Mouse (Mus musculus) forebrain, embryonic 12.5 days (tissue): Measurements from ENCODE around the gene Rsph1. TPM values are rescaled to one million over a fixed set of nuclear protein-coding genes. Genes with fewer than 3 reads are reported as not detected.
"Not testable (repeated sequence)": the region's sequence is repeated elsewhere in the genome, so short reads cannot be mapped to it uniquely, and the experiment has no call there.

Experiments
- ATAC-seq: fragments of 200-750 bp; cut with Nextera tagmentation; 2 replicates; pipeline ENCODE4 v1.8.0; 2017; ENCODE audit warnings: moderate TSS enrichment; ENCODE audit not compliant: low FRiP score
- H3K27ac ChIP-seq: fragments of 300-500 bp; sonication (generic); 2 replicates; pipeline ENCODE4 v1.5.1; 2016; ENCODE audit warnings: mild to moderate bottlenecking
- H3K27me3 ChIP-seq: fragments of 300-500 bp; sonication (generic); 2 replicates; pipeline ENCODE4 v1.6.1; 2016; ENCODE audit warnings: mild to moderate bottlenecking
- H3K36me3 ChIP-seq: fragments of 300-500 bp; sonication (generic); replicated peaks from 2 replicates; pipeline ENCODE4 v1.6.1; 2016; ENCODE audit warnings: mild to moderate bottlenecking
- H3K4me1 ChIP-seq: fragments of 300-500 bp; sonication (generic); 2 replicates; pipeline ENCODE4 v1.6.1; 2016
- H3K4me2 ChIP-seq: fragments of 300-500 bp; sonication (generic); 2 replicates; pipeline ENCODE4 v1.6.1; 2016; ENCODE audit warnings: mild to moderate bottlenecking, moderate library complexity
- H3K4me3 ChIP-seq: fragments of 300-500 bp; sonication (generic); replicated peaks from 2 replicates; pipeline ENCODE4 v1.5.1; 2016; ENCODE audit warnings: mild to moderate bottlenecking
- H3K9ac ChIP-seq: fragments of 300-500 bp; sonication (generic); 2 replicates; pipeline ENCODE4 v1.6.1; 2016; ENCODE audit warnings: mild to moderate bottlenecking
- H3K9me3 ChIP-seq: fragments of 300-500 bp; sonication (generic); 2 replicates; pipeline ENCODE4 v1.6.1; 2016
- WGBS: fragments of 180-500 bp; shearing (Covaris S2); methylation state at CpG from one replicate; pipeline ENCODE4 v1.1.7; 2016; 5-methylcytosine and 5-hydroxymethylcytosine counted together
- polyA plus RNA-seq: library from polyadenylated mRNA; unstranded; fragments of >200 nt; fragmentation: Nextera tagmentation; extraction: Ambion mirVana; gene quantifications from 2 replicates; pipeline ENCODE4 v1.2.1, GENCODE M21; 2016

Rsph1 gene
- polyA plus RNA-seq, 1 experiment from 2014 or later, result 3.8 TPM

- not testable (repeated sequence) for H3K27ac ChIP-seq, H3K4me2 ChIP-seq, H3K4me1 ChIP-seq, ATAC-seq, H3K9me3 ChIP-seq, H3K4me3 ChIP-seq, H3K36me3 ChIP-seq, H3K9ac ChIP-seq, H3K27me3 ChIP-seq
- 82% methylated on average over 8 of the region's 8 CpGs for WGBS
Measured at GRCm38 (mm10) chr17:31270736-31271135, 6.4 kb downstream of the Rsph1 start.

GRCm38 (mm10) chr17:31270246-31270645 lies 6.9 kb downstream of the Rsph1 start:
- Histone ChIP-seq H3K36me3 (no peaks in the 10 kb centered on the region), H3K9me3 (no peaks in the 10 kb centered on the region), H3K27me3 (no peaks in the 10 kb centered on the region), H3K4me1 (0 out of 2 replicates have a peak, but pooled peaks cover under 1% of the 10 kb centered on the region), H3K4me2 (no peak overlapping the region), H3K27ac (no peak overlapping the region), H3K4me3 (no peak overlapping the region), H3K9ac (no peak overlapping the region)
- no peak for ATAC-seq
- 99% methylated on average over 4 of the region's 4 CpGs for WGBS

- Histone ChIP-seq H3K4me2 (no peak overlapping the region), H3K9me3 (no peaks in the 10 kb centered on the region), H3K27ac (no peak overlapping the region), H3K4me3 (no peak overlapping the region), H3K9ac (no peak overlapping the region), H3K36me3 (no peaks in the 10 kb centered on the region), H3K27me3 (no peaks in the 10 kb centered on the region), H3K4me1 (0 out of 2 replicates have a peak, but pooled peaks cover 5% of the 10 kb centered on the region)
- no peak for ATAC-seq
- WGBS, result 88% methylated on average over 2 of the region's 2 CpGs
Measured at GRCm38 (mm10) chr17:31269761-31270160, 7.4 kb downstream of the Rsph1 start.

- Histone ChIP-seq H3K4me1 (0 out of 2 replicates have a peak, but pooled peaks cover 7% of the 10 kb centered on the region), H3K4me2 (no peak overlapping the region), H3K36me3 (no peaks in the 10 kb centered on the region), H3K9ac (no peak overlapping the region), H3K27ac (no peak overlapping the region), H3K4me3 (no peak overlapping the region), H3K9me3 (no peaks in the 10 kb centered on the region), H3K27me3 (no peaks in the 10 kb centered on the region)
- no peak for ATAC-seq
- WGBS, result 88% methylated on average over 1 of the region's 1 CpGs
Measured at GRCm38 (mm10) chr17:31268016-31268415, 9.2 kb downstream of the Rsph1 start.

- Histone ChIP-seq H3K27me3 (no peaks in the 10 kb centered on the region), H3K4me2 (no peak overlapping the region), H3K27ac (no peak overlapping the region), H3K9ac (no peak overlapping the region), H3K4me3 (no peak overlapping the region), H3K4me1 (0 out of 2 replicates have a peak, but pooled peaks cover 7% of the 10 kb centered on the region), H3K36me3 (no peaks in the 10 kb centered on the region), H3K9me3 (no peaks in the 10 kb centered on the region)
- WGBS, result 89% methylated on average over 6 of the region's 6 CpGs
- no peak for ATAC-seq
Measured at GRCm38 (mm10) chr17:31267603-31268002, 9.6 kb downstream of the Rsph1 start.

- no peak overlapping the region for H3K4me2 ChIP-seq
Measured at GRCm38 (mm10) chr17:31267138-31267537, 10.0 kb downstream of the Rsph1 start.

GRCm38 (mm10) chr17:31266321-31266950 lies 10.7 kb downstream of the Rsph1 start:
- H3K27ac ChIP-seq, result no peak overlapping the region
- no peak for ATAC-seq
- H3K4me2 ChIP-seq, result no peak overlapping the region
- 0 out of 2 replicates have a peak, but pooled peaks cover 7% of the 10 kb centered on the region for H3K4me1 ChIP-seq
- no peak overlapping the region for H3K4me3 ChIP-seq
- H3K9ac ChIP-seq, result no peak overlapping the region
- no peaks in the 10 kb centered on the region for H3K36me3 ChIP-seq
- WGBS, result 83% methylated on average over 7 of the region's 7 CpGs
- no peaks in the 10 kb centered on the region for H3K9me3 ChIP-seq
- no peaks in the 10 kb centered on the region for H3K27me3 ChIP-seq

More at GRCm38 (mm10) chr17:31267138-31267537, 10.0 kb downstream of the Rsph1 start:
- Histone ChIP-seq H3K9me3 (no peaks in the 10 kb centered on the region), H3K4me3 (no peak overlapping the region), H3K27me3 (no peaks in the 10 kb centered on the region), H3K9ac (no peak overlapping the region), H3K27ac (no peak overlapping the region), H3K36me3 (no peaks in the 10 kb centered on the region), H3K4me1 (0 out of 2 replicates have a peak, but pooled peaks cover 7% of the 10 kb centered on the region)
- ATAC-seq, result no peak
- WGBS, result 79% methylated on average over 4 of the region's 4 CpGs

GRCm38 (mm10) chr17:31265831-31266230 lies 11.4 kb downstream of the Rsph1 start:
- Histone ChIP-seq H3K9me3 (no peaks in the 10 kb centered on the region), H3K9ac (no peak overlapping the region), H3K27me3 (no peaks in the 10 kb centered on the region), H3K27ac (no peak overlapping the region), H3K4me1 (0 out of 2 replicates have a peak, but pooled peaks cover 7% of the 10 kb centered on the region), H3K36me3 (no peaks in the 10 kb centered on the region), H3K4me2 (no peak overlapping the region), H3K4me3 (no peak overlapping the region)
- 89% methylated on average over 9 of the region's 9 CpGs for WGBS
- ATAC-seq, result no peak

GRCm38 (mm10) chr17:31265171-31265572 lies 12.0 kb downstream of the Rsph1 start:
- H3K4me1 ChIP-seq, result 0 out of 2 replicates have a peak, but pooled peaks cover 7% of the 10 kb centered on the region
- WGBS, result 15% methylated on average over 3 of the region's 3 CpGs
- H3K4me2 ChIP-seq, result no peak overlapping the region
- no peaks in the 10 kb centered on the region for H3K9me3 ChIP-seq
- no peaks in the 10 kb centered on the region for H3K27me3 ChIP-seq
- no peak overlapping the region for H3K27ac ChIP-seq
- no peaks in the 10 kb centered on the region for H3K36me3 ChIP-seq
- H3K4me3 ChIP-seq, result no peak overlapping the region
- no peak overlapping the region for H3K9ac ChIP-seq
- no peak for ATAC-seq

GRCm38 (mm10) chr17:31264372-31264771 lies 12.8 kb downstream of the Rsph1 start:
- 43% methylated on average over 6 of the region's 6 CpGs for WGBS

GRCm38 (mm10) chr17:31263770-31264169 lies 13.4 kb downstream of the Rsph1 start:
- H3K27ac ChIP-seq, result no peak overlapping the region
- no peak for ATAC-seq
- no peak overlapping the region for H3K4me3 ChIP-seq
- 0 out of 2 replicates have a peak, but pooled peaks cover 7% of the 10 kb centered on the region for H3K4me1 ChIP-seq
- no peaks in the 10 kb centered on the region for H3K27me3 ChIP-seq
- 93% methylated on average over 5 of the region's 5 CpGs for WGBS
- no peak overlapping the region for H3K9ac ChIP-seq
- no peaks in the 10 kb centered on the region for H3K36me3 ChIP-seq
- H3K4me2 ChIP-seq, result no peak overlapping the region
- H3K9me3 ChIP-seq, result no peaks in the 10 kb centered on the region

More at GRCm38 (mm10) chr17:31264372-31264771, 12.8 kb downstream of the Rsph1 start:
- H3K27me3 ChIP-seq, result no peaks in the 10 kb centered on the region
- H3K4me2 ChIP-seq, result no peak overlapping the region
- H3K9ac ChIP-seq, result no peak overlapping the region
- no peak for ATAC-seq
- no peak overlapping the region for H3K4me3 ChIP-seq
- H3K36me3 ChIP-seq, result no peaks in the 10 kb centered on the region
- H3K27ac ChIP-seq, result no peak overlapping the region
- no peaks in the 10 kb centered on the region for H3K9me3 ChIP-seq
- H3K4me1 ChIP-seq, result 0 out of 2 replicates have a peak, but pooled peaks cover 7% of the 10 kb centered on the region

- Histone ChIP-seq H3K9me3 (no peaks in the 10 kb centered on the region), H3K4me2 (no peak overlapping the region), H3K9ac (no peak overlapping the region), H3K27me3 (no peaks in the 10 kb centered on the region), H3K4me3 (no peak overlapping the region), H3K27ac (no peak overlapping the region), H3K4me1 (0 out of 2 replicates have a peak, but pooled peaks cover 7% of the 10 kb centered on the region), H3K36me3 (no peaks in the 10 kb centered on the region)
- WGBS, result 75% methylated on average over 5 of the region's 5 CpGs
- ATAC-seq, result no peak
Measured at GRCm38 (mm10) chr17:31262715-31263114, 14.5 kb downstream of the Rsph1 start.

GRCm38 (mm10) chr17:31261352-31261751 lies 15.8 kb downstream of the Rsph1 start:
- no peak overlapping the region for H3K27ac ChIP-seq
- ATAC-seq, result no peak
- no peaks in the 10 kb centered on the region for H3K27me3 ChIP-seq
- no peaks in the 10 kb centered on the region for H3K9me3 ChIP-seq
- no peaks in the 10 kb centered on the region for H3K36me3 ChIP-seq
- WGBS, result 89% methylated on average over 6 of the region's 6 CpGs
- H3K4me1 ChIP-seq, result 0 out of 2 replicates have a peak, but pooled peaks cover 7% of the 10 kb centered on the region
- H3K4me2 ChIP-seq, result no peak overlapping the region
- H3K4me3 ChIP-seq, result no peak overlapping the region
- no peak overlapping the region for H3K9ac ChIP-seq
